Mouse (Mus musculus) small intestine, adult 2 months (tissue): ENCODE measurements around the gene Ap5z1.

Source experiments
- CTCF ChIP-seq: fragments of 200-500 bp; IDR thresholded peaks from 2 replicates; pipeline ENCODE4 v1.5.1; 2012; ENCODE audit warnings: low read depth, mild to moderate bottlenecking, control low read depth, inconsistent platforms, low read length, moderate library complexity, mixed read lengths; ENCODE audit not compliant: insufficient replicate concordance, insufficient read length; ENCODE audit errors: extremely low read depth
- POLR2A ChIP-seq: fragments of 200-500 bp; IDR thresholded peaks from 2 replicates; pipeline ENCODE4 v1.6.1; 2012; ENCODE audit warnings: low read depth, mild to moderate bottlenecking, control low read depth, inconsistent platforms, low read length, moderate library complexity

DNA sequence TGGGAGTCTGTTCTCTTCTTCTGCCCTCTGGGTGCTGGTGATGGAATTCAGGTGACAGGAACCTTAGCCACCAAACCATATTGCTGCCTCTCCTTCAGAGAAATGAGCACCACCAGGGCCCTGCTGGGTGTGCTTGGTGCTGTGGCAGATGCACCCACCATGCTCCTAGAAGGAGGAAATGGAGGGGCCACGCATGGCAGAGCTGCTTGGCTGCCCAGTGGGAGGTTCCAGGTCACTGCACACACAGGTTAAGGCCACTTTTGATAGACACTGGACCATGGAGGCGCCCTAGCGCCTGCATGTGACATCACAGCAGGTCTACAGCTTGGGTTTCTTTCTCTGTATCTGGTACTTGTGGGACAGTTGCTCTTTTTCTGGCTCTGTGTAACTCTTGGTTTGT lies 46.6 kb upstream of the Ap5z1 start:
- TF ChIP-seq CTCF (no peak), POLR2A (no peak)
